Mouse (Mus musculus): ENCODE measurements at regions not wholly inside any gene's neighbourhood (a gene's known extent, or its start where the extent isn't known, plus 50 kb on each side); places are given as distances from the start of the nearest gene placed in this dataset.

GRCm38 (mm10) chr6:112108651-112109050 is 164.9 kb upstream of the Lmcd1 start:
- TF ChIP-seq CTCF (IDR thresholded peaks at IDR 0.05) (no peak), EP300 (IDR thresholded peaks at IDR 0.05; ENCODE audit: insufficient read depth, low read depth, low read length) (no peak)
- no peak overlapping the region for H3K27ac ChIP-seq
- H3K79me2 ChIP-seq (replicated peaks; ENCODE audit: control insufficient read depth, insufficient read depth, low read length), result no peaks in the 10 kb centered on the region
- H3K27me3 ChIP-seq (ENCODE audit: control insufficient read depth, insufficient read depth, low read length), result no peaks in the 10 kb centered on the region
- intact Hi-C loops (cut with DNase I), result no loop called here
- no peaks in the 10 kb centered on the region for H3K4me1 ChIP-seq (ENCODE audit: control insufficient read depth, insufficient read depth, low read length)
- no peak overlapping the region for H3K9ac ChIP-seq (ENCODE audit: low read depth, low read length)
- no peak for DNase-seq
- H3K4me3 ChIP-seq, result no peak overlapping the region
- no peaks in the 10 kb centered on the region for H3K36me3 ChIP-seq (ENCODE audit: control insufficient read depth, insufficient read depth, low read length)
- 74% methylated on average over 13 of the region's 13 CpGs for WGBS

GRCm38 (mm10) chr6:112119180-112119579 is 154.4 kb upstream of the Lmcd1 start:
- intact Hi-C loops (cut with DNase I), result no loop called here
- no peak for DNase-seq
- WGBS, result 34% methylated on average over 2 of the region's 2 CpGs

GRCm38 (mm10) chr6:112133522-112133921 is 140.0 kb upstream of the Lmcd1 start:
- no peaks in the 10 kb centered on the region for H3K4me1 ChIP-seq (ENCODE audit: control insufficient read depth, insufficient read depth, low read length)
- intact Hi-C loops (cut with DNase I), result loop anchor here (2.0 kb wide), 1 partner anchor 57 kb away; no protein-coding TSS in a partner anchor
- WGBS, result 20% methylated on average over 3 of the region's 3 CpGs
- H3K27ac ChIP-seq, result no peak overlapping the region
- TF ChIP-seq POLR2A (IDR thresholded peaks at IDR 0.05; ENCODE audit: insufficient read depth, low read depth, low read length) (no peak), CTCF (IDR thresholded peaks at IDR 0.05) (peak; percentile 74)
- no peak overlapping the region for H3K4me3 ChIP-seq
- H3K27me3 ChIP-seq (ENCODE audit: control insufficient read depth, insufficient read depth, low read length), result no peaks in the 10 kb centered on the region
- no peak overlapping the region for H3K9ac ChIP-seq (ENCODE audit: low read depth, low read length)
- H3K79me2 ChIP-seq (replicated peaks; ENCODE audit: control insufficient read depth, insufficient read depth, low read length), result no peaks in the 10 kb centered on the region
- no peaks in the 10 kb centered on the region for H3K36me3 ChIP-seq (ENCODE audit: control insufficient read depth, insufficient read depth, low read length)
- DNase-seq, result peak; percentile 4 to 15

More at GRCm38 (mm10) chr6:112119180-112119579, 154.4 kb upstream of the Lmcd1 start:
- TF ChIP-seq CTCF (IDR thresholded peaks at IDR 0.05) (no peak), EP300 (IDR thresholded peaks at IDR 0.05; ENCODE audit: insufficient read depth, low read depth, low read length) (no peak), POLR2A (IDR thresholded peaks at IDR 0.05; ENCODE audit: insufficient read depth, low read depth, low read length) (no peak)
- Histone ChIP-seq H3K9ac (ENCODE audit: low read depth, low read length) (no peak overlapping the region), H3K27ac (no peak overlapping the region), H3K79me2 (replicated peaks; ENCODE audit: control insufficient read depth, insufficient read depth, low read length) (no peaks in the 10 kb centered on the region), H3K4me1 (ENCODE audit: control insufficient read depth, insufficient read depth, low read length) (no peaks in the 10 kb centered on the region), H3K4me3 (no peak overlapping the region), H3K27me3 (ENCODE audit: control insufficient read depth, insufficient read depth, low read length) (no peaks in the 10 kb centered on the region), H3K36me3 (ENCODE audit: control insufficient read depth, insufficient read depth, low read length) (no peaks in the 10 kb centered on the region)

- WGBS, result 50% methylated on average over 10 of the region's 10 CpGs
- DNase-seq, result no peak
Observed at GRCm38 (mm10) chr6:112152535-112153364, 120.8 kb upstream of the Lmcd1 start.

GRCm38 (mm10) chr6:112167487-112167886 is 106.1 kb upstream of the Lmcd1 start:
- Histone ChIP-seq H3K36me3 (ENCODE audit: control insufficient read depth, insufficient read depth, low read length) (no peaks in the 10 kb centered on the region), H3K4me1 (ENCODE audit: control insufficient read depth, insufficient read depth, low read length) (no peaks in the 10 kb centered on the region), H3K9ac (ENCODE audit: low read depth, low read length) (no peak overlapping the region), H3K4me3 (no peak overlapping the region), H3K27ac (no peak overlapping the region), H3K27me3 (ENCODE audit: control insufficient read depth, insufficient read depth, low read length) (no peaks in the 10 kb centered on the region), H3K79me2 (replicated peaks; ENCODE audit: control insufficient read depth, insufficient read depth, low read length) (no peaks in the 10 kb centered on the region)
- no peak for TF ChIP-seq POLR2A (IDR thresholded peaks at IDR 0.05; ENCODE audit: insufficient read depth, low read depth, low read length)
- no peak for TF ChIP-seq EP300 (IDR thresholded peaks at IDR 0.05; ENCODE audit: insufficient read depth, low read depth, low read length)
- TF ChIP-seq CTCF (IDR thresholded peaks at IDR 0.05), result no peak
- intact Hi-C loops (cut with DNase I), result no loop called here
- DNase-seq, result no peak
- 79% methylated on average over 3 of the region's 3 CpGs for WGBS

More at GRCm38 (mm10) chr6:112152535-112153364, 120.8 kb upstream of the Lmcd1 start:
- Histone ChIP-seq H3K27me3 (ENCODE audit: control insufficient read depth, insufficient read depth, low read length) (no peaks in the 10 kb centered on the region), H3K4me1 (ENCODE audit: control insufficient read depth, insufficient read depth, low read length) (no peaks in the 10 kb centered on the region), H3K79me2 (replicated peaks; ENCODE audit: control insufficient read depth, insufficient read depth, low read length) (no peaks in the 10 kb centered on the region), H3K27ac (no peak overlapping the region), H3K4me3 (no peak overlapping the region), H3K9ac (ENCODE audit: low read depth, low read length) (no peak overlapping the region), H3K36me3 (ENCODE audit: control insufficient read depth, insufficient read depth, low read length) (no peaks in the 10 kb centered on the region)
- intact Hi-C loops (cut with DNase I), result no loop called here
- TF ChIP-seq EP300 (IDR thresholded peaks at IDR 0.05; ENCODE audit: insufficient read depth, low read depth, low read length) (no peak), POLR2A (IDR thresholded peaks at IDR 0.05; ENCODE audit: insufficient read depth, low read depth, low read length) (no peak), CTCF (IDR thresholded peaks at IDR 0.05) (no peak)

GRCm38 (mm10) chr6:112176344-112176743 is 97.2 kb upstream of the Lmcd1 start:
- H3K4me3 ChIP-seq, result no peak overlapping the region
- no peaks in the 10 kb centered on the region for H3K79me2 ChIP-seq (replicated peaks; ENCODE audit: control insufficient read depth, insufficient read depth, low read length)
- DNase-seq, result no peak
- H3K36me3 ChIP-seq (ENCODE audit: control insufficient read depth, insufficient read depth, low read length), result no peaks in the 10 kb centered on the region
- intact Hi-C loops (cut with DNase I), result no loop called here
- WGBS, result 41% methylated on average over 2 of the region's 2 CpGs
- no peak overlapping the region for H3K27ac ChIP-seq
- TF ChIP-seq EP300 (IDR thresholded peaks at IDR 0.05; ENCODE audit: insufficient read depth, low read depth, low read length) (no peak), POLR2A (IDR thresholded peaks at IDR 0.05; ENCODE audit: insufficient read depth, low read depth, low read length) (no peak), CTCF (IDR thresholded peaks at IDR 0.05) (no peak)
- H3K27me3 ChIP-seq (ENCODE audit: control insufficient read depth, insufficient read depth, low read length), result no peaks in the 10 kb centered on the region
- no peak overlapping the region for H3K9ac ChIP-seq (ENCODE audit: low read depth, low read length)
- H3K4me1 ChIP-seq (ENCODE audit: control insufficient read depth, insufficient read depth, low read length), result no peaks in the 10 kb centered on the region

Data from heart, adult 2 months (tissue).